Mouse (Mus musculus) liver, embryonic 12.5 days (tissue): ENCODE measurements around the gene Dusp6. TPM values are rescaled to one million over a fixed set of nuclear protein-coding genes. Genes with fewer than 3 reads are reported as not detected.

Experiments
- ATAC-seq: fragments of 200-750 bp; cut with Nextera tagmentation; 2 replicates; pipeline ENCODE4 v1.8.0; 2017; ENCODE audit warnings: moderate number of reproducible peaks, mild to moderate bottlenecking, moderate library complexity
- H3K27ac ChIP-seq: fragments of 300-500 bp; sonication (generic); 2 replicates; pipeline ENCODE4 v1.5.1; 2016; ENCODE audit warnings: mild to moderate bottlenecking
- H3K27me3 ChIP-seq: fragments of 300-500 bp; sonication (generic); replicated peaks from 2 replicates; pipeline ENCODE4 v1.6.1; 2016; ENCODE audit warnings: mild to moderate bottlenecking, moderate library complexity
- H3K36me3 ChIP-seq: fragments of 300-500 bp; sonication (generic); 2 replicates; pipeline ENCODE4 v1.6.1; 2016; ENCODE audit warnings: mild to moderate bottlenecking, moderate library complexity
- H3K4me1 ChIP-seq: fragments of 300-500 bp; sonication (generic); 2 replicates; pipeline ENCODE4 v1.6.1; 2016
- H3K4me2 ChIP-seq: fragments of 300-500 bp; sonication (generic); 2 replicates; pipeline ENCODE4 v1.6.1; 2016; ENCODE audit warnings: mild to moderate bottlenecking, moderate library complexity
- H3K4me3 ChIP-seq: fragments of 300-500 bp; sonication (generic); 2 replicates; pipeline ENCODE4 v1.5.1; 2016; ENCODE audit warnings: mild to moderate bottlenecking, moderate library complexity
- H3K9ac ChIP-seq: fragments of 300-500 bp; sonication (generic); 2 replicates; pipeline ENCODE4 v1.6.1; 2016; ENCODE audit warnings: mild to moderate bottlenecking, moderate library complexity
- H3K9me3 ChIP-seq: fragments of 300-500 bp; sonication (generic); replicated peaks from 2 replicates; pipeline ENCODE4 v1.6.1; 2016; ENCODE audit warnings: mild to moderate bottlenecking, moderate library complexity
- WGBS: fragments of 180-500 bp; shearing (Covaris S2); methylation state at CpG from one replicate; pipeline ENCODE4 v1.1.7; 2016; ENCODE audit not compliant: insufficient replicate concordance; 5-methylcytosine and 5-hydroxymethylcytosine counted together
- polyA plus RNA-seq: library from polyadenylated mRNA; unstranded; fragments of >200 nt; fragmentation: Nextera tagmentation; extraction: Ambion mirVana; gene quantifications from 2 replicates; pipeline ENCODE4 v1.2.1, GENCODE M21; 2016

Dusp6 gene
- polyA plus RNA-seq, 1 experiment from 2014 or later, result 17.9 TPM

DNA sequence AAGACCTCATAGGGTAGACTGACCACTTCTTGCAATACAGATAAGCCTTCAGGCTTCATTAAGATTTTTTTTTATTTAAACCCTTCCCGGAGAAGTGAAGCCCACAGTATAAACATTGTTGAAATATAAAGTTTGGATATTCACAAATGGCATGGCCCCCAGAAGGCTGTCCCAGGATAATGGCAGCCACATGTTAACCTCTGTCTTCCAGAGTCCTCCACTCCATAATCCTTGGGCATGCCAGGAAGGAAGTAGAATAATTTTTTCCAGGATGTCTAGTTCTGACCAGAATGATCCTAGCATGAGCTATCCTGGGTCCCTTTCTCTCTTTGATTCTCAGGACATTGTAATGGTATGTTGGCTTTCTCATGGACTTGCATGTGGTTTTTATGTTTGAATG, 4.6 kb downstream of the Dusp6 start:
- Histone ChIP-seq H3K27ac (no peak overlapping the region), H3K36me3 (0 out of 2 replicates have a peak, but pooled peaks cover 3% of the 10 kb centered on the region), H3K4me2 (no peak overlapping the region), H3K4me1 (peaks cover 37% of the 10 kb centered on the region), H3K9ac (no peak overlapping the region), H3K9me3 (no peaks in the 10 kb centered on the region), H3K27me3 (peaks cover 40% of the 10 kb centered on the region), H3K4me3 (no peak overlapping the region)
- ATAC-seq, result no peak
- 78% methylated on average over 1 of the region's 1 CpGs for WGBS

DNA sequence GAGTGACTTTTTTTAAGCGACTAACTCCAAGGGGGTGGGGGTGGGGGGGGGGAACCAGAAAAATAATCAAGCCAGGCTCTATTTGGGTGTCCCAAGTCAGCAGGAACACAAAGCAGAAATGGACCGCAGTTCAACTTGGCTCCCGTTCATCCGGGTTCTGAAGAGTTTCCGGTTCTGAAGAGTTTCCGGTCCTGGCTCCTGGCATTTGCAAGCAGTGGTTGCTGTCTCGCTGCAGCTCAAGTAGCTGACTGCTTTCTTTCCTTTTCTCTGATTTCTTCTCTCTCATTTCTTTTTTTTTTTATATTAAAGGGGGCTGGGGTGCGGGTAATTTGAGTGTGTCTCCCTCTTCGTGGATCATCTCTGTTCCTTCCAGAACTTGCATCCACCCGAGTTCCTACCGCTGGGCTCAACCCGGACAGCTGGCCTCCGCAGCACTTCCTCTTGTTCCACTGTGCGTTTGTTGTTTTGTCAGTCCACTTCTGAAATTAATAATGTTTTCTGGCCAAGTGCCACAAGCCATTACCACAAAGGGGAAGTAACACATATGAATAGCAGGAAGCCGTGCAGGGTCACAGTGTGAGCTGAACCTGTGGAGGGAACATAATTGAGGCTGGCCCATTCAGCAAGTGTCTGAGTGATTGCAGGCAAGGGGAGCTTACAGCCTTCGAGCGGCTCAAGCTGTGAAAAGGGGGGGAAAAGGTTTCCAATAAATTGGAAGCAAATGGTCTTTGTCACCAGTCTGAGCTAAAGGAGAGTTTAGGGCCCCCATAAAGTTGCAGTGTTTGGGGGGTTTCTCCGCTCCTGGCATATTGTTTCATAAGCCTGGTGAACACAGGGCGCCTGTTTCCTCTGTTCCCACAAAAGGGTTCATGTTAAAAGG, 5.6 kb downstream of the Dusp6 start:
- Histone ChIP-seq H3K9ac (no peak overlapping the region; the same call in 1 of the 2 replicates), H3K27ac (0 out of 2 replicates have a peak overlapping the region, but pooled peaks have one; percentile 30), H3K4me3 (peak overlapping the region; percentile 5; the same call in 1 of the 2 replicates), H3K4me2 (peak overlapping the region; percentile 43), H3K27me3 (peaks cover 30% of the 10 kb centered on the region), H3K4me1 (peaks cover 36% of the 10 kb centered on the region), H3K36me3 (0 out of 2 replicates have a peak, but pooled peaks cover 3% of the 10 kb centered on the region), H3K9me3 (no peaks in the 10 kb centered on the region)
- no peak; the same call in 1 of the 2 replicates for ATAC-seq
- WGBS, result 18% methylated on average over 19 of the region's 19 CpGs

DNA sequence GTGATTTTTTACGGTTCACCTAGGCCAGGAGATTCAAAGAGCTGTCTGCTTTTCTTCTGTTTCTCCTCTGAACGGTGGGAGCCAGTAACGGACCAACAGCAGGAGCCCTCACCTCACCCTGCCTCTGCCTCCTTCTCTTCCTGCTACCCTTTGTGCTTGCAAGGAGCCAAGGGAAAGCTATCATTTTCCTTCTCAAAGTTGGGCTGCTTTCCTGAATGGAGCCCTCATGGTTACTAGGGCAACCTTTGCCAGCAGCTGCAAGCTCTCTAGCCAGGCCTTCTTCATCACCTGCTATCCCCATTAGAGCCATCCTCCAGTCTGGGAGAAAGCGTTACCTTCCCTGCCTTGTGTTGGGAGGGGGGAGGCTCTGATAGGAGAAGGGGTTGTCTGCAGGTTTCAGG, 6.3 kb downstream of the Dusp6 start:
- 40% methylated on average over 4 of the region's 4 CpGs for WGBS
- H3K27ac ChIP-seq, result 0 out of 2 replicates have a peak overlapping the region, but pooled peaks have one; percentile 10

DNA sequence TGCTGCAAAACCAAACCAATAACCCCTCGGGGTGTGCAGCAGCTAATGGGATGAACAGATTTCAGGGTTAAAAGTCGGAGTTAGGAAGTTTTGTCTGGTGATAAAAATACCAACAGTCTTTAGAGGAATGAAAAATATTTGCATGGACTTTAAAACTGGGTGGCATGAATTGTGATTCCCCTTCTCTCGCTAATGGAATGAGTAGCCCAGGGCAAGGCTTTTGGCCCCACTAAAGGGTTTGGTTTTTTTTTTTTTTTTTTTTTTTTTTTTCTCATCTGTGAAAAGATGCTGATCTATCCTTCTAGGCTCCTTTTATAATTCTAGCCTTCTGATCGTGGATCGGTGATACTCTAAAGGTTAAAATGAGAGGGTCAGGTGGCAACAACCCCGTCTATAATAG, 6.7 kb downstream of the Dusp6 start:
- H3K9ac ChIP-seq, result no peak overlapping the region
- 65% methylated on average over 6 of the region's 6 CpGs for WGBS
- no peak overlapping the region for H3K4me3 ChIP-seq
- 0 out of 2 replicates have a peak, but pooled peaks cover 3% of the 10 kb centered on the region for H3K36me3 ChIP-seq
- peaks cover 20% of the 10 kb centered on the region for H3K27me3 ChIP-seq
- ATAC-seq, result no peak
- no peaks in the 10 kb centered on the region for H3K9me3 ChIP-seq
- H3K4me1 ChIP-seq, result peaks cover 36% of the 10 kb centered on the region
- no peak overlapping the region for H3K27ac ChIP-seq
- no peak overlapping the region for H3K4me2 ChIP-seq

More for the DNA sequence above, 6.3 kb downstream of the Dusp6 start:
- H3K4me3 ChIP-seq, result no peak overlapping the region
- no peak for ATAC-seq
- no peak overlapping the region for H3K9ac ChIP-seq
- H3K4me1 ChIP-seq, result peaks cover 36% of the 10 kb centered on the region
- 0 out of 2 replicates have a peak, but pooled peaks cover 3% of the 10 kb centered on the region for H3K36me3 ChIP-seq
- peaks cover 24% of the 10 kb centered on the region for H3K27me3 ChIP-seq
- H3K9me3 ChIP-seq, result no peaks in the 10 kb centered on the region
- H3K4me2 ChIP-seq, result no peak overlapping the region

DNA sequence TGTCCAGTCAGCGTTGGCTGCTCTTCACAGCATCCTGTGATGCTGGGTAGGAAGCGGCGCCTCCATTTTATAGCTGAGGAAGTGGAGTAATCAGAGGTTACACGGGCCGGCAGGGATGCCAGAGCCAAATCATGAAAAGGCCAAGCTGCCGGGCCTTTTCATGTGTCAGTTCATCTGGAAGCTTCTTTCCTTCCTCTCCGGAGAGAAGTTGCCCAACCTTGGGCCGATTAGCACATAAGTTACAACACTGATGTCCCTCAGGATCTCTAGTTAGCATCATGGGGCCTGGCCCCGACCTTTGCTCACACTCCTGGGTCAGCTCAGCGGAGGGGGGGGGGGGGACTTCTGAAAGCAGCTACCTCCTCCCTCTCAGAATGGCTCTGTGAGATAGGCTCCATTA, 7.4 kb downstream of the Dusp6 start:
- peak overlapping the region; percentile 5; the same call in 1 of the 2 replicates for H3K4me2 ChIP-seq
- peaks cover 36% of the 10 kb centered on the region for H3K4me1 ChIP-seq
- no peaks in the 10 kb centered on the region for H3K9me3 ChIP-seq
- H3K27me3 ChIP-seq, result peaks cover 13% of the 10 kb centered on the region
- H3K9ac ChIP-seq, result no peak overlapping the region
- no peak overlapping the region for H3K4me3 ChIP-seq
- ATAC-seq, result peak; percentile 40; the same call in 1 of the 2 replicates
- no peak overlapping the region for H3K27ac ChIP-seq
- WGBS, result 14% methylated on average over 10 of the region's 10 CpGs
- H3K36me3 ChIP-seq, result 0 out of 2 replicates have a peak, but pooled peaks cover 3% of the 10 kb centered on the region

DNA sequence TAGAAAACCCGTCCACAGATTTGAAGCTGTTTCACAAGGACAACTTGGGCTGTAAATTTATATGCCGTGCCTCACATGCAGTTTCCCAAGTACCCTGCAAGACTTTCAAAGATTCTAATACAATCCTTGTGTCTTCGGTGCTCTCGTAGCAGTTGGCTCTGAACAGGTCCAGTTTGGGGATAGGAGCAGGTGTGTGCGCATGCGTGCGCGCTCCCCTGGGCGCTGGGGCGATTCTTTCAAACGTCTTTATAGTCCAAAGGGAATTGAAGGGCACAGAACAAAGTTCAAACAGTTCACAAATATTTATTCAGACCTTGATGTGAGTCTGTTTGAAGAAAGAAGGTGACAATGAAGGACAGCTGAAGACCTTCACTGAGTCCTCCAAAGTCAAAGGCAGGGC, 8.0 kb downstream of the Dusp6 start:
- no peak overlapping the region for H3K27ac ChIP-seq
- peak overlapping the region; percentile 5; the same call in 1 of the 2 replicates for H3K4me2 ChIP-seq
- H3K9ac ChIP-seq, result no peak overlapping the region
- 62% methylated on average over 11 of the region's 11 CpGs for WGBS
- H3K4me3 ChIP-seq, result no peak overlapping the region
- H3K27me3 ChIP-seq, result peaks cover 8% of the 10 kb centered on the region; the same call in 1 of the 2 replicates
- H3K9me3 ChIP-seq, result no peaks in the 10 kb centered on the region
- H3K36me3 ChIP-seq, result 0 out of 2 replicates have a peak, but pooled peaks cover 3% of the 10 kb centered on the region
- H3K4me1 ChIP-seq, result peaks cover 32% of the 10 kb centered on the region
- peak; percentile 24; the same call in 1 of the 2 replicates for ATAC-seq

DNA sequence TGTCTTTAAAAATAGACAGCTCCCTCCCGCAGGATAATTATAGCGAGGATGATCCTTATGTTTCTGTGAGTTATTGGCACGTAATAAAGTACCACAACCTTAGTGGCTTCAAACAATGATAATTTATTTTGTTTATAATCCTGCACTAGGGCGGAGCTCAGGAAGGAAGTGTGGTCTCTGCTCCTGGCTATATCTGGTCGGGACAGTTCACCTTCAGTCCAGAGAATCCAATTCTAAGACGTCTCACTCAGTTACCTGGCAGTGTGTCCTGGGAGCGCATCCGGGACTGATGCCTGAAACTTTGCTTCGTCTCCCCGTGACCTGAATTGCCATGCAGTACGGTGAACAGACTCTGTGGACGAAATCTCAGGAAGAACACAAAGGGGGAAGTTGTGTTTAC, 10.0 kb downstream of the Dusp6 start:
- 51% methylated on average over 12 of the region's 12 CpGs for WGBS
- H3K4me1 ChIP-seq, result peaks cover 29% of the 10 kb centered on the region
- no peak for ATAC-seq

DNA sequence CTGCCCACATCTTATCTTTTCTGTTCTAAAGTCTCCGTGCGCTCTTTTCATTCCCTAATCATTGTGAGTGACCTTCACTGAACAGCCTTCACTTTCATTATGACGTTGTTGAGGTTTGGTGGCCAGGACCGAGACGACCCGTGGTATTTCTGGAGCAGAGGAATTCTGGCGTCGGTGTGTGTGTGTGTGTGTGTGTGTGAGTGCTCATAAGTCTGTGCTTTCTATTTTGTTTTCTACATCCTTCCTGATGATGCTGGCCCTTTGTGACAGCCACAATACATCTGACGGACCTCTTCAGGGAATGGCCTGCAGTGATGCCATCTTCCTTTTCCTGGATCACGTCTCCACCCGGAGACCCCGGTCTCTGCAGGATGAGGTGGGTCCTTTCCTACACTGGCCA, 11.6 kb downstream of the Dusp6 start:
- no peak overlapping the region for H3K9ac ChIP-seq
- no peak for ATAC-seq
- no peak overlapping the region for H3K4me2 ChIP-seq
- H3K4me3 ChIP-seq, result no peak overlapping the region
- 64% methylated on average over 12 of the region's 12 CpGs for WGBS
- H3K27me3 ChIP-seq, result 0 out of 2 replicates have a peak, but pooled peaks cover 5% of the 10 kb centered on the region
- no peaks in the 10 kb centered on the region for H3K36me3 ChIP-seq
- no peak overlapping the region for H3K27ac ChIP-seq
- H3K9me3 ChIP-seq, result no peaks in the 10 kb centered on the region
- H3K4me1 ChIP-seq, result peaks cover 13% of the 10 kb centered on the region

More for the DNA sequence above, 10.0 kb downstream of the Dusp6 start:
- Histone ChIP-seq H3K4me2 (no peak overlapping the region), H3K36me3 (no peaks in the 10 kb centered on the region), H3K9ac (no peak overlapping the region), H3K27ac (no peak overlapping the region), H3K4me3 (no peak overlapping the region), H3K27me3 (0 out of 2 replicates have a peak, but pooled peaks cover 5% of the 10 kb centered on the region), H3K9me3 (no peaks in the 10 kb centered on the region)

DNA sequence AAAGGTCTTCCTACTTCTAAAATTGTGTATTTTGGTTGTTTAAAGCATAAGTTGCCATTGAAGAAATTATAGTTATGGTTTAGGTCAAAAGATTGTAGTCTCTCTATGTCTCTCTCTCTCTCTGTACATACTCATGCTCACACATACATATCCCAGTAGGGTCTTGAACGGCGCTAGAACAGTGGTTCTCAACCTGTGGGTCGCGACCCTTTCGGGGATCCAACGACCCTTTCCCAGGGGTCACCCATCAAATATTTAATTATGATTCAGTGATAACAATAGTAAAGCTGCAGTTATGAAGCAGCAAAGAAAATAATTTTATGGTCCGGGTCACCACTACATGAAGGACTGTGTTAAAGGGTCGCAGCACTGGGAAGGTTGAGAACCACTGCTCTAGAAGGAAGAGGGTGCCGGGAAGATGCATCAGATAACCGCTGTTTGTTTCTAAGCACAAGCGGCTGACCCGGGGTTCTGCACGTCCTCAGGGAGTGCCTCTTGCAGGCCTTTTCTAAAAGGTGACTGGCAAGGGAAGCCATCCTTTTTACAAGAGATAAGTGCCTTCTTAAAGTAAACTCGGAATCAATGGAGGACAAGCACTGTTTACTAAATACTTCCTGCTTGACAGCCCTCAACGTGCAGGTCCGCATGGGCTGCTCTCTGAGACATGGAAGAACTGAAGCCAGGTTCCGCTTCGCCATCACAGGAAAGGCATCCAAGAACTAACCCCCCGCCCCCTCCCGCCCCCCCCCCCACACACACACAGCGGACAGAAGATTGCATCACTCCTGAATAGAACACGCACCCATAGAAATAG, 16.2 kb downstream of the Dusp6 start:
- Histone ChIP-seq H3K9me3 (no peaks in the 10 kb centered on the region), H3K36me3 (no peaks in the 10 kb centered on the region), H3K4me3 (no peak overlapping the region), H3K4me2 (peak overlapping the region; percentile 19; the same call in 1 of the 2 replicates), H3K9ac (no peak overlapping the region), H3K4me1 (no peaks in the 10 kb centered on the region), H3K27ac (no peak overlapping the region), H3K27me3 (no peaks in the 10 kb centered on the region)
- ATAC-seq, result no peak
- 36% methylated on average over 22 of the region's 22 CpGs for WGBS

DNA sequence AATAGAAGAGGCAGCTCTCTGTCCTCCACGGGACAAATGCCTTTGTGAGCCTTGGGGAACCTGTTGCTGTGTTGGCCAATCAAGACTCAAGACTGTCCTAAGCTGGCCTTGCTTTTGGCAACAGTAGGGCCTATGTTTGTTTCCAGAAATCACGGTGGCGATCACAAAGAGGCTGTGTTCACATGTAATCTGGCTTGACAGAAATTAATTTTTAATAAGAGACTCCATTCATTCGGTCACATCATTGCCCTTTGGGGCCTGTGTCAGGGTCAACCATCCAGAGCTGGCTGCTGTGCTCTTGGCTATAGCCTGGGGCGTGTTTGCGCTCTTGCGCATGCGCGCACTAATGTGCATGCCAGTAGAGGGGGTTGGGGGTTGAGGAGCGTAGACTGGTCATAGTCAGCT, 21.0 kb downstream of the Dusp6 start:
- Histone ChIP-seq H3K9ac (no peak overlapping the region), H3K4me2 (no peak overlapping the region), H3K27ac (no peak overlapping the region), H3K4me1 (peaks cover 14% of the 10 kb centered on the region), H3K9me3 (no peaks in the 10 kb centered on the region), H3K27me3 (no peaks in the 10 kb centered on the region; the same call in 1 of the 2 replicates), H3K36me3 (no peaks in the 10 kb centered on the region), H3K4me3 (no peak overlapping the region)
- ATAC-seq, result no peak
- 83% methylated on average over 10 of the region's 10 CpGs for WGBS

DNA sequence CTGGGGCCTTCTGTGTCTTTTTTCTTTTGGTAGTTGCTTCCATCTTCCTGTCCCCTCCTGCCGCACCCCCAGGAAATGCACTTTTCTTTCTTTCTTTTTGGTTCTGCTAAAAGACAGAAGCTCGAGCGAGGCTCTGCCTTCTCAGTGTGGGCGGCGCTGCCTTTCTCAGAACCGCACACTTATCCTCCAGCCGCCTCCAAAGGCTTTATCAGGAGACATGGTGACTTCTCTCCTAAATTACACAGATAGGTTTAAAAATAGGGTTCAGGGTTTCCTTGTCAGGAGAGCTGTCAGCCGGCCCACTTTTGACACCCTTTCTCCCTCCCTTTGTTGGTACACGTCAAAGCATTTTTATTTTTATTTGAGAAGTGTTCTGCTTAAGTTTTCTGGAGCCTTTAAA, 21.9 kb downstream of the Dusp6 start:
- Histone ChIP-seq H3K27ac (peak overlapping the region; percentile 22; the same call in 1 of the 2 replicates), H3K4me2 (peak overlapping the region; percentile 42)
- ATAC-seq, result no peak; the same call in 1 of the 2 replicates

More for the DNA sequence above, 21.9 kb downstream of the Dusp6 start:
- 23% methylated on average over 9 of the region's 9 CpGs for WGBS
- no peak overlapping the region for H3K4me3 ChIP-seq
- no peaks in the 10 kb centered on the region; the same call in 1 of the 2 replicates for H3K27me3 ChIP-seq
- H3K9me3 ChIP-seq, result no peaks in the 10 kb centered on the region
- H3K36me3 ChIP-seq, result no peaks in the 10 kb centered on the region
- H3K9ac ChIP-seq, result no peak overlapping the region
- H3K4me1 ChIP-seq, result peaks cover 14% of the 10 kb centered on the region
